Mouse (Mus musculus) kidney, adult 2 months (tissue): Measurements from ENCODE around the gene Unc80. TPM values are rescaled to one million over a fixed set of nuclear protein-coding genes. Genes with fewer than 3 reads are reported as not detected.
"Not testable (repeated sequence)": the region's sequence is repeated elsewhere in the genome, so short reads cannot be mapped to it uniquely, and the experiment has no call there.

Source experiments
- DNase-seq: peaks from one replicate; pipeline ENCODE4 v3.0.0; 2021
- H3K27ac ChIP-seq: fragments of 200-500 bp; 2 replicates; pipeline ENCODE4 v1.5.1; 2012; ENCODE audit warnings: low read depth, low read length, control low read depth, inconsistent platforms; ENCODE audit not compliant: insufficient read depth
- H3K27me3 ChIP-seq: fragments of 200-500 bp; replicated peaks from 2 replicates; pipeline ENCODE4 v1.6.1; 2012; ENCODE audit warnings: mild to moderate bottlenecking, moderate library complexity, low read length, inconsistent platforms; ENCODE audit not compliant: control insufficient read depth, insufficient read depth
- H3K36me3 ChIP-seq: fragments of 200-500 bp; 2 replicates; pipeline ENCODE4 v1.6.1; 2012; ENCODE audit warnings: mild to moderate bottlenecking, moderate library complexity, low read length, inconsistent platforms; ENCODE audit not compliant: control insufficient read depth, insufficient read depth
- H3K4me1 ChIP-seq: fragments of 200-500 bp; 2 replicates; pipeline ENCODE4 v1.6.1; 2011; ENCODE audit warnings: low read length; ENCODE audit not compliant: control insufficient read depth, insufficient read depth
- H3K4me3 ChIP-seq: fragments of 200-500 bp; 2 replicates; pipeline ENCODE4 v1.5.1; 2011; ENCODE audit warnings: mild to moderate bottlenecking, low read depth, low read length, control low read depth; ENCODE audit not compliant: insufficient read depth
- CTCF ChIP-seq: fragments of 200-500 bp; conservative IDR thresholded peaks from 2 replicates; pipeline ENCODE4 v1.5.1; 2011; ENCODE audit warnings: low read depth, mild to moderate bottlenecking, control low read depth, low read length, moderate library complexity, mixed read lengths; ENCODE audit not compliant: insufficient read depth, insufficient read length
- POLR2A ChIP-seq: fragments of 200-500 bp; IDR thresholded peaks from one replicate; pipeline ENCODE4 v1.6.1; 2011; ENCODE audit warnings: low read depth, low read length, control low read depth
- WGBS: fragments of 180-500 bp; shearing (Covaris S2); methylation state at CpG from one replicate; pipeline ENCODE4 v1.1.7; 2018; 5-methylcytosine and 5-hydroxymethylcytosine counted together
- polyA plus RNA-seq: library from polyadenylated mRNA; depleted of rRNA; stranded (reverse); fragments of >200 nt; gene quantifications from 2 replicates; pipeline ENCODE4 v1.2.3, GENCODE M21; 2012

Gene Unc80
- polyA plus RNA-seq, 1 experiment, result 0.06 TPM

- no peak overlapping the region for H3K4me3 ChIP-seq
- H3K36me3 ChIP-seq, result no peaks in the 10 kb centered on the region
- no peaks in the 10 kb centered on the region for H3K4me1 ChIP-seq
- TF ChIP-seq POLR2A, result no peak
- no peak for TF ChIP-seq CTCF
- DNase-seq, result no peak
- WGBS, result 70% methylated on average over 5 of the region's 5 CpGs
- no peak overlapping the region for H3K27ac ChIP-seq
- no peaks in the 10 kb centered on the region for H3K27me3 ChIP-seq
Measured at GRCm38 (mm10) chr1:66694266-66694665, 226.1 kb downstream of the Unc80 start.

- WGBS, result 45% methylated on average over 7 of the region's 7 CpGs
- no peaks in the 10 kb centered on the region for H3K27me3 ChIP-seq
- H3K4me1 ChIP-seq, result peaks cover 2% of the 10 kb centered on the region; the same call in 1 of the 2 replicates
- no peak overlapping the region for H3K4me3 ChIP-seq
- H3K27ac ChIP-seq, result no peak overlapping the region
- H3K36me3 ChIP-seq, result no peaks in the 10 kb centered on the region
- TF ChIP-seq POLR2A, result no peak
- TF ChIP-seq CTCF, result no peak
- DNase-seq, result no peak
Measured at GRCm38 (mm10) chr1:66695296-66695695, 227.1 kb downstream of the Unc80 start.

- DNase-seq, H3K27ac ChIP-seq, H3K27me3 ChIP-seq, H3K4me3 ChIP-seq, H3K36me3 ChIP-seq: not testable (repeated sequence)
- WGBS, result 88% methylated on average over 10 of the region's 10 CpGs
- H3K4me1 ChIP-seq, result peaks cover 11% of the 10 kb centered on the region
Measured at GRCm38 (mm10) chr1:66699630-66700029, 231.5 kb downstream of the Unc80 start.

GRCm38 (mm10) chr1:66700149-66700692, 232.1 kb downstream of the Unc80 start:
- Histone ChIP-seq H3K36me3 (no peaks in the 10 kb centered on the region), H3K27ac (peak overlapping the region; percentile 52; the same call in 1 of the 2 replicates), H3K4me3 (peak overlapping the region; percentile 88; the same call in 1 of the 2 replicates), H3K4me1 (peaks cover 12% of the 10 kb centered on the region), H3K27me3 (no peaks in the 10 kb centered on the region)
- TF ChIP-seq POLR2A, result no peak
- TF ChIP-seq CTCF, result no peak
- 41% methylated on average over 5 of the region's 5 CpGs for WGBS
- DNase-seq, result no peak

- H3K27ac ChIP-seq, result peak within 1 kb of the TSS; percentile 52; the same call in 1 of the 2 replicates
- H3K4me3 ChIP-seq, result peak within 1 kb of the TSS; percentile 88
- H3K4me1 ChIP-seq, result peaks cover 12% of the 10 kb centered on the region
- WGBS, result under 1% methylated on average over 73 of the region's 73 CpGs
- TF ChIP-seq CTCF (no peak), POLR2A (peak; percentile 44)
- H3K36me3 ChIP-seq, result no peaks in the 10 kb centered on the region
- no peaks in the 10 kb centered on the region for H3K27me3 ChIP-seq
- peak; percentile 95 for DNase-seq
Measured at GRCm38 (mm10) chr1:66700693-66701575, 232.8 kb downstream of the Unc80 start, which contains the start of gene Rpe. Gene Rpe (plus strand): TSS chr1:66700831.

- H3K27me3 ChIP-seq, result no peaks in the 10 kb centered on the region
- peak overlapping the region; percentile 88 for H3K4me3 ChIP-seq
- no peak for DNase-seq
- TF ChIP-seq POLR2A, result no peak
- no peak for TF ChIP-seq CTCF
- 23% methylated on average over 2 of the region's 2 CpGs for WGBS
- no peaks in the 10 kb centered on the region for H3K36me3 ChIP-seq
- no peak overlapping the region for H3K27ac ChIP-seq
- peaks cover 12% of the 10 kb centered on the region for H3K4me1 ChIP-seq
Measured at GRCm38 (mm10) chr1:66701576-66701940, 233.4 kb downstream of the Unc80 start.

GRCm38 (mm10) chr1:66702623-66703345, 234.6 kb downstream of the Unc80 start:
- no peaks in the 10 kb centered on the region for H3K27me3 ChIP-seq
- H3K4me3 ChIP-seq, result no peak overlapping the region
- no peak overlapping the region for H3K27ac ChIP-seq
- no peak for TF ChIP-seq CTCF
- no peak for TF ChIP-seq POLR2A
- peaks cover 12% of the 10 kb centered on the region for H3K4me1 ChIP-seq
- 83% methylated on average over 4 of the region's 4 CpGs for WGBS
- DNase-seq, result no peak
- no peaks in the 10 kb centered on the region; the same call in 1 of the 2 replicates for H3K36me3 ChIP-seq
